Mouse (Mus musculus) ES-E14 (cell line): ENCODE data around the gene Hpgd. TPM values are rescaled to one million over a fixed set of nuclear protein-coding genes. Genes with fewer than 3 reads are reported as not detected.
"Not testable (repeated sequence)": the region's sequence is repeated elsewhere in the genome, so short reads cannot be mapped to it uniquely, and the experiment has no call there.

Experiments used
- DNase-seq: peaks from one replicate; pipeline ENCODE4 v3.0.0-alpha.2; 2013; ENCODE audit warnings: low read depth, low spot score
- H3K27ac ChIP-seq: 2 replicates; pipeline ENCODE4 v1.5.1; 2012; ENCODE audit warnings: low read depth, mild to moderate bottlenecking, low read length, moderate library complexity, mixed read lengths; ENCODE audit not compliant: poor library complexity, insufficient read depth, severe bottlenecking
- H3K36me3 ChIP-seq: 2 replicates; pipeline ENCODE4 v1.6.1; 2012; ENCODE audit warnings: mild to moderate bottlenecking, low read length, moderate library complexity, mixed read lengths; ENCODE audit not compliant: control insufficient read depth, poor library complexity, insufficient read depth, severe bottlenecking
- H3K4me1 ChIP-seq, 2 experiments: fragments of 150-350 bp in 1 of 2; sonication (generic) in 1 of 2; 2 replicates each; pipeline ENCODE4 v1.6.1; 2012; ENCODE audit warnings: low read length in 2 of 2, mild to moderate bottlenecking in 1 of 2, mixed read lengths in 1 of 2; ENCODE audit not compliant: control insufficient read depth in 2 of 2, insufficient read depth in 2 of 2, poor library complexity in 1 of 2
- H3K4me3 ChIP-seq, 2 experiments: fragments of 150-350 bp in 1 of 2; sonication (generic) in 1 of 2; 2 replicates each; pipeline ENCODE4 v1.5.1; 2012; ENCODE audit warnings: low read length in 2 of 2, low read depth in 1 of 2, mild to moderate bottlenecking in 1 of 2, mixed read lengths in 1 of 2; ENCODE audit not compliant: insufficient read depth in 1 of 2, poor library complexity in 1 of 2, severe bottlenecking in 1 of 2
- H3K9ac ChIP-seq: 2 replicates; pipeline ENCODE4 v1.6.1; 2012; ENCODE audit warnings: low read depth, mild to moderate bottlenecking, low read length, mixed read lengths; ENCODE audit not compliant: poor library complexity, insufficient read depth, severe bottlenecking
- H3K9me3 ChIP-seq: fragments of 150-350 bp; sonication (generic); 2 replicates; pipeline ENCODE4 v1.6.1; 2012; ENCODE audit warnings: low read depth, mild to moderate bottlenecking, low read length; ENCODE audit not compliant: control insufficient read depth, insufficient read depth
- CHD2 ChIP-seq: IDR thresholded peaks from 2 replicates; pipeline ENCODE4 v1.6.1; 2014; ENCODE audit warnings: mild to moderate bottlenecking, low read depth, low read length, inconsistent platforms
- HCFC1 ChIP-seq: IDR thresholded peaks from 2 replicates; pipeline ENCODE4 v1.6.1; 2012; ENCODE audit warnings: low read length, inconsistent platforms, borderline replicate concordance; ENCODE audit not compliant: insufficient read depth
- MAFK ChIP-seq: IDR thresholded peaks from 2 replicates; pipeline ENCODE4 v1.6.1; 2014; ENCODE audit warnings: mild to moderate bottlenecking, low read depth, low read length, inconsistent platforms; ENCODE audit not compliant: insufficient read depth
- ZC3H11A ChIP-seq: IDR thresholded peaks from 2 replicates; pipeline ENCODE4 v1.6.1; 2012; ENCODE audit warnings: low read depth, mild to moderate bottlenecking, inconsistent platforms, low read length, borderline replicate concordance
- ZNF384 ChIP-seq: IDR thresholded peaks from 2 replicates; pipeline ENCODE4 v1.6.1; 2012; ENCODE audit warnings: low read depth, low read length, inconsistent platforms
- in situ Hi-C, 2 experiments: fragments of 600-800 bp; cut with MboI; formaldehyde crosslinking; loops; one replicate each; pipeline ENCODE4 v1.15.1; 2025; ENCODE audit warnings: low sequenced_read_pairs in 2 of 2, inconsistent platforms in 1 of 2; ENCODE audit not compliant: unreplicated experiment in 2 of 2
- total RNA-seq: library from RNA; depleted of rRNA; stranded (reverse); fragments of 300-350 nt; gene quantifications from 2 replicates; pipeline ENCODE4 v1.2.3, GENCODE M21; 2012

Gene Hpgd
- total RNA-seq, 1 experiment = 1.1 TPM

DNA sequence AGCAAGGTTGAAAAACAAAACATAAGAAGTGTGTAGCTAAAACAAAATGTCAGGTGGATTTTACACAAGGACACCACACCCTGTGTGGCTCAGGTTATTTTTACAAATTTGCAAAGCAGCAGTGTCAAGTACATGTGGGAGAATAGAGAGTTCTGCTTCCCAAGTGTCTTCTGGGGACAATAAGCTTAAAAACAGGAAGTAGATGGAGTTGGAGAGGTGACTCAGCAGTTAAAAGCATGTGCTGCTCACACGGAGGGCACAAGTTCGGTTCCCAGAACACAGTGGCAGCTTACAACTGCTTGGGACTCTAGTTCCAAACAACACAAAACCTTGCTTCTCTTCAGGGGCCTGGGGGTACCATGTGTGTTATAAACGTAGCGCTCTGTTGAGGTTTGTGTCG lies 5.0 kb downstream of the Hpgd start:
- Histone ChIP-seq H3K9me3 (no peaks in the 10 kb centered on the region), H3K36me3 (no peaks in the 10 kb centered on the region), H3K9ac (no peak overlapping the region), H3K4me3 (no peak overlapping the region), H3K27ac (no peak overlapping the region), H3K4me1 (0 out of 4 replicates have a peak, but pooled peaks cover 0 to 2% of the 10 kb centered on the region in 2 experiments)
- no peak for TF ChIP-seq CHD2
- TF ChIP-seq ZC3H11A = no peak
- TF ChIP-seq HCFC1 = no peak
- TF ChIP-seq MAFK = no peak
- no peak for TF ChIP-seq ZNF384
- in situ Hi-C loops = no loop called here
- DNase-seq = no peak

DNA sequence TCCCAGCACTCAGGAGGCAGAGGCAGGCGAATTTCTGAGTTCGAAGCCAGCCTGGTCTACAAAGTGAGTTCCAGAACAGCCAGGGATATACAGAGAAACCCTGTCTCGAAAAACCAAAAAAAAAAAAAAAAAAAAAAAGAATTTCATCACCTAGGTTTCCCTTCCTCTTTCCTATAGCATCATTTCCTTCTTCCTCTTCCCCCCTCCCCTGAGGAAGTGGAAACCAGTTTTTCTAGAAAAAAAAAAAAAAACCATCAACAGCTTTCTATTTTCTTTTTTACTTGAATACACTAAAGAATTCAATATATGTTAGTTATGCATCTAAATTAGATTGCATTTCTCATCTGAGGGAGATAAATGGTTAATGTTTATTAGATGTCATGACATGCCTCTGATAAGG lies 6.9 kb downstream of the Hpgd start:
- H3K4me1 ChIP-seq, H3K9ac ChIP-seq, in situ Hi-C loops, H3K4me3 ChIP-seq, DNase-seq, H3K36me3 ChIP-seq, H3K27ac ChIP-seq, H3K9me3 ChIP-seq: not testable (repeated sequence)

- Histone ChIP-seq H3K4me1 (no peaks in the 10 kb centered on the region), H3K4me3 (no peak overlapping the region), H3K27ac (no peak overlapping the region), H3K36me3 (no peaks in the 10 kb centered on the region), H3K9me3 (no peaks in the 10 kb centered on the region), H3K9ac (no peak overlapping the region)
- no peak for DNase-seq
- no peak for TF ChIP-seq ZC3H11A
- no peak for TF ChIP-seq HCFC1
- TF ChIP-seq MAFK = no peak
- in situ Hi-C loops = no loop called here
These were observed 10.2 kb downstream of the Hpgd start for GRCm38 (mm10) chr8:56304595-56304994.

GRCm38 (mm10) chr8:56313622-56314021 lies 19.2 kb downstream of the Hpgd start:
- Histone ChIP-seq H3K4me3 (no peak overlapping the region), H3K36me3 (no peaks in the 10 kb centered on the region), H3K9ac (no peak overlapping the region), H3K9me3 (no peaks in the 10 kb centered on the region), H3K27ac (no peak overlapping the region), H3K4me1 (no peaks in the 10 kb centered on the region)
- TF ChIP-seq ZC3H11A (no peak), ZNF384 (no peak), MAFK (no peak), HCFC1 (no peak), CHD2 (no peak)
- DNase-seq = no peak
- in situ Hi-C loops = no loop called here

DNA sequence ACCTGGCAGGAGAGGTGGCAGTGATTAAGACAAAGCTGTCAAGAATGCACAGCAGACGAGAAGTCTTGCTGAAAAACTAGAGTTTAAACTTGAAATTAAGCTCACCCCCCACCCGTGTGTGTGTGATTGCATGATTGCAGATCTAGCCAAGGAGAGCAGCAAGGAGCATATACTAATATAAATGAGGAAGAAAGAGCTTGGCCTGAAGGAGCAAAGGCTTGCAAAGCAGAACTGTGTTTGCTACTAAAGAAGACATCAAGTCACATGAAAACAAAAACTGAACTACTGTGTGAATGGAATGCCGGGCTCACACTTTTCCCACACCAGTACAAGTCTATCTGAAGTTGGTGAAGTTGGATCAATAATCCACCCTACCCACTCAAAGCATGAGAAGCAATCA lies 20.8 kb downstream of the Hpgd start:
- TF ChIP-seq HCFC1 (no peak), MAFK (no peak), CHD2 (no peak), ZNF384 (no peak), ZC3H11A (no peak)
- in situ Hi-C loops = no loop called here
- Histone ChIP-seq H3K9me3 (no peaks in the 10 kb centered on the region), H3K4me1 (no peaks in the 10 kb centered on the region), H3K36me3 (no peaks in the 10 kb centered on the region), H3K27ac (no peak overlapping the region), H3K4me3 (no peak overlapping the region), H3K9ac (no peak overlapping the region)
- DNase-seq = no peak
